Mouse (Mus musculus) heart, postnatal 0 days (tissue): Measurements from ENCODE around the gene Cbx5.

Source experiments
- CTCF ChIP-seq: IDR thresholded peaks from 2 replicates; pipeline ENCODE4 v1.5.1; 2016; ENCODE audit warnings: antibody characterized with exemption, control low read depth, low read depth
- EP300 ChIP-seq: IDR thresholded peaks from 2 replicates; pipeline ENCODE4 v1.6.1; 2016; ENCODE audit warnings: antibody characterized with exemption, low read depth

DNA sequence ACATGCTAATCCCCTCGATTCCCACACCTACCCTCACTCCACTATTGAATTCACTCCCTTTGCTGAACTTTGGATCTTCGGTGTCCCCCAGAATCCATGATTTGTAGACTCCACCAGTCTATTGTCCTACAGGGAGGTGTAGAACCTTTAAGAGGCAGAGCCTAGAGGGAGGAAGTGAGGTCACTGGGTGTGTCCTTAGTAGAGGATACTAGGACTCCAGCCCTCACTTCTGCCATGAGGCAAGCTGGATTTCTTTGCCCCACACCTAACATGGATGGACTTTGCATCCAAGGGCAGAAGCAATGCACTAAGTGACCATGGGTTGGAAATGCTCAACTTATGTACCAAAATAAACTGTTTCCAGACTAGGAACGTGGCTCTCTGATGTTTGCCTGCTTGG is 87.2 kb downstream of the Cbx5 start:
- TF ChIP-seq EP300, result no peak
- TF ChIP-seq CTCF, result no peak
